14 mouse cellular contexts compared by ENCODE assay signal in the genomic region with DNA sequence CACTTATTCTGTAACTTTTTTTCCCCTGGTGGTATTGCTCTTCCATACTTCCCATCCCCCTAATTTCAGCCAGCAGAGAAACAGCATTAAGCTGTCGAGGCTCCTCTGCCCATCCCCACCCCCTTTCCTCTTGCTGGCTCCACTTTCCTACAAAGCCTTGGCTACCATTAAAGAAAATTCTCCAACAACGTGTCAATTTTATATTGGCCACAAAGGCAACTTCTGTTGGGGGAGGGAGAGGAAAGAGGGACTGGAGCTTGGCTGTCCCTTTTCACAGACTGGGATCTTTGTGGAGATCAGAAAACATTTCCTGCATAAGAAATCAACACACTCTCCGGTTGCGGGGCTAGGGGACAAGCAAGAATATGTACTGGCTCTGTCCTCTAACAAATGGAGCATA. TPM values are rescaled to one million over a fixed set of nuclear protein-coding genes. Genes with fewer than 3 reads are reported as not detected.
A peak's percentile ranks its signal among the peaks of the same experiment; 100 is the strongest.
DNase-seq lines count a peak whose midpoint lies in the region; ATAC-seq and TF ChIP-seq lines count a peak whose summit lies in the region.
"Had no signal": no experiment of that assay in that cellular context is flagged by ENCODE, and none has a peak within 500 bp of the region (broad histone marks: within the 10 kb centered on the region; RNA-seq: fewer than 3 reads in every experiment).

No protein-coding gene starts in this region.

- ATAC-seq in forebrain, postnatal 0 days: peak; percentile 19; the same call in 1 of the 2 replicates
- no peak for ATAC-seq in midbrain, embryonic 12.5 days (ENCODE audit: low FRiP score, low read depth)

- H3K9me3 ChIP-seq in forebrain, postnatal 0 days (ENCODE audit: low read length): no peaks in the 10 kb centered on the region
- H3K9me3 ChIP-seq in midbrain, embryonic 12.5 days: no peaks in the 10 kb centered on the region
- H3K9me3 ChIP-seq: embryonic facial prominence, embryonic 15.5 days; heart, embryonic 10.5 days; limb, embryonic 13.5 days; stomach, embryonic 15.5 days had no signal

- WGBS in forebrain, postnatal 0 days: 10% methylated on average over 4 of the region's 4 CpGs
- 23% methylated on average over 4 of the region's 4 CpGs for WGBS in midbrain, embryonic 12.5 days

- no peaks in the 10 kb centered on the region for H3K36me3 ChIP-seq in forebrain, postnatal 0 days (ENCODE audit: insufficient read depth)
- H3K36me3 ChIP-seq in midbrain, embryonic 12.5 days: no peaks in the 10 kb centered on the region
- H3K36me3 ChIP-seq: embryonic facial prominence, embryonic 15.5 days; heart, embryonic 10.5 days; limb, embryonic 13.5 days; stomach, embryonic 15.5 days had no signal

- H3K4me1 ChIP-seq in forebrain, postnatal 0 days (ENCODE audit: insufficient read depth): peaks cover 26% of the 10 kb centered on the region
- peaks cover 34% of the 10 kb centered on the region for H3K4me1 ChIP-seq in midbrain, embryonic 12.5 days
- H3K4me1 ChIP-seq: embryonic facial prominence, embryonic 15.5 days; heart, embryonic 10.5 days; stomach, embryonic 15.5 days had no signal

- peak overlapping the region; percentile 18; the same call in 1 of the 2 replicates for H3K9ac ChIP-seq in forebrain, postnatal 0 days
- H3K9ac ChIP-seq in midbrain, embryonic 12.5 days (replicated peaks): no peak overlapping the region
- H3K9ac ChIP-seq: embryonic facial prominence, embryonic 15.5 days; limb, embryonic 13.5 days; lung, embryonic 14.5 days; stomach, embryonic 15.5 days had no signal

- peak overlapping the region; percentile 63 for H3K4me2 ChIP-seq in forebrain, postnatal 0 days (ENCODE audit: low read depth)
- peak overlapping the region; percentile 64 for H3K4me2 ChIP-seq in midbrain, embryonic 12.5 days (replicated peaks)
- H3K4me2 ChIP-seq: embryonic facial prominence, embryonic 15.5 days; limb, embryonic 13.5 days; lung, embryonic 14.5 days; stomach, embryonic 15.5 days had no signal

- H3K27me3 ChIP-seq in forebrain, postnatal 0 days (ENCODE audit: insufficient read depth, low read length): no peaks in the 10 kb centered on the region
- no peaks in the 10 kb centered on the region for H3K27me3 ChIP-seq in midbrain, embryonic 12.5 days

- no peak for TF ChIP-seq POLR2A in brain, embryonic 14.5 days (IDR thresholded peaks at IDR 0.05; ENCODE audit: borderline replicate concordance, extremely low read depth, insufficient read depth, insufficient read length, poor library complexity, severe bottlenecking)

- H3K4me3 ChIP-seq in forebrain, postnatal 0 days (ENCODE audit: low read depth, low read length): peak overlapping the region; percentile 74
- H3K4me3 ChIP-seq in midbrain, embryonic 12.5 days: no peak overlapping the region
- H3K4me3 ChIP-seq: embryonic facial prominence, embryonic 15.5 days; heart, embryonic 10.5 days; limb, embryonic 13.5 days; stomach, embryonic 15.5 days had no signal

- DNase-seq in brain, embryonic 14.5 days (ENCODE audit: low read depth): peak; percentile 78
- peak; percentile 35 to 44 for DNase-seq in cerebellum, adult 18-20 months
- DNase-seq in forebrain, postnatal 0 days: peak; percentile 53
- DNase-seq in adrenal gland, postnatal 14 days: no peak
- no peak for DNase-seq in kidney, adult 9 months
- no peak for DNase-seq in heart, postnatal 25 days (ENCODE audit: low spot score)
- no peak for DNase-seq in kidney, adult 8-10 months
- DNase-seq: kidney, postnatal 36 days; lung, embryonic 14.5 days had no signal

- peak overlapping the region; percentile 59; the same call in 1 of the 2 replicates for H3K27ac ChIP-seq in forebrain, postnatal 0 days (ENCODE audit: low read depth, low read length)
- 0 out of 2 replicates have a peak overlapping the region, but pooled peaks have one; percentile 15 for H3K27ac ChIP-seq in midbrain, embryonic 12.5 days (replicated peaks)
- H3K27ac ChIP-seq: embryonic facial prominence, embryonic 15.5 days; heart, embryonic 10.5 days; limb, embryonic 13.5 days; stomach, embryonic 15.5 days had no signal

- intact Hi-C loops in heart, postnatal 25 days (cut with DNase I): no loop called here

- no peak for TF ChIP-seq CTCF in brain, embryonic 14.5 days (IDR thresholded peaks at IDR 0.05; ENCODE audit: borderline replicate concordance, extremely low read depth, insufficient read depth, insufficient read length)
- TF ChIP-seq CTCF in forebrain, postnatal 0 days (IDR thresholded peaks at IDR 0.05; ENCODE audit: low read depth): no peak

RNA-seq across cellular contexts. Expression of a gene that starts 4.9 kb away (rescaled TPM):
- 35.7 and 47.2 TPM in 2 replicates for polyA plus RNA-seq in brain, embryonic 14.5 days (2012; rRNA removed)
- 99.3 and 106 TPM in 2 replicates for total RNA-seq in forebrain, postnatal 0 days (2014; rRNA removed)
- polyA plus RNA-seq in forebrain, postnatal 0 days (2015; fragmentation: Nextera tagmentation; extraction: Ambion mirVana): 52.2 and 59.3 TPM in 2 replicates
- polyA plus RNA-seq in midbrain, embryonic 12.5 days (2016; fragmentation: Nextera tagmentation; extraction: Ambion mirVana): 22.0 and 23.7 TPM in 2 replicates
- total RNA-seq in adrenal gland, postnatal 14 days (2021): 1.5 and 2.4 TPM in 2 replicates
- total RNA-seq in heart, postnatal 25 days (2021): not detected

Comparison
In these comparisons a context has a peak if more than half of its experiments do, and no peak if none do; other contexts are left out.
1. DNase-seq: peak in brain, embryonic 14.5 days (single experiment), cerebellum, adult 18-20 months (2 of 2) and forebrain, postnatal 0 days (single experiment); none in adrenal gland, postnatal 14 days (single experiment), kidney, adult 9 months (single experiment), heart, postnatal 25 days (single experiment) and kidney, adult 8-10 months (0 of 2).
2. RNA of a gene that starts 4.9 kb away (total RNA-seq): 99.3 to 106 TPM in forebrain, postnatal 0 days; 1.5 to 2.4 TPM in adrenal gland, postnatal 14 days and not detected in heart, postnatal 25 days; every median in the first group is over 10 times any median in the second.